Mouse (Mus musculus): Measurements from ENCODE around the gene 1500009L16Rik. TPM values are rescaled to one million over a fixed set of nuclear protein-coding genes. Genes with fewer than 3 reads are reported as not detected.

The 1500009L16Rik gene
- total RNA-seq (2014; rRNA removed) (not detected in 2 replicates), polyA plus RNA-seq (2012; rRNA removed) (0.12 TPM in 1 of 2 replicates, not detected in the other)

GRCm38 (mm10) chr10:83722579-83723031, at the start of gene 1500009L16Rik:
Gene 1500009L16Rik (plus strand): TSS chr10:83722865.
- peak within 1 kb of the TSS; percentile 16; the same call in 1 of the 2 replicates for H3K4me3 ChIP-seq (ENCODE audit: insufficient read depth, low read depth, low read length)
- TF ChIP-seq CTCF (IDR thresholded peaks at IDR 0.05; ENCODE audit: low read depth, low read length): no peak
- no peak for TF ChIP-seq POLR2A (IDR thresholded peaks at IDR 0.05; ENCODE audit: extremely low read depth, insufficient read depth, low read length)
- no peak for DNase-seq (ENCODE audit: extremely low read depth, low read depth, low spot score)
- peaks cover 4% of the 10 kb centered on the region; the same call in 1 of the 2 replicates for H3K4me1 ChIP-seq (ENCODE audit: control insufficient read depth, insufficient read depth, low read length)
- no peak within 1 kb of the TSS for H3K27ac ChIP-seq (replicated peaks; ENCODE audit: insufficient read depth, low read depth, low read length)
- no peak within 1 kb of the TSS for H3K9ac ChIP-seq (ENCODE audit: low read depth, low read length)
- H3K36me3 ChIP-seq (ENCODE audit: control insufficient read depth, insufficient read depth, low read length): no peaks in the 10 kb centered on the region
- no peaks in the 10 kb centered on the region for H3K79me2 ChIP-seq (ENCODE audit: control insufficient read depth, insufficient read depth, low read length)
- peaks cover 2% of the 10 kb centered on the region; the same call in 1 of the 2 replicates for H3K27me3 ChIP-seq (ENCODE audit: control insufficient read depth, insufficient read depth, low read length)
- WGBS: 2% methylated on average over 37 of the region's 37 CpGs

- no peak overlapping the region for H3K4me3 ChIP-seq (ENCODE audit: insufficient read depth, low read depth, low read length)
- no peaks in the 10 kb centered on the region for H3K79me2 ChIP-seq (ENCODE audit: control insufficient read depth, insufficient read depth, low read length)
- H3K9ac ChIP-seq (ENCODE audit: low read depth, low read length): no peak overlapping the region
- H3K27me3 ChIP-seq (ENCODE audit: control insufficient read depth, insufficient read depth, low read length): no peaks in the 10 kb centered on the region
- no peaks in the 10 kb centered on the region for H3K4me1 ChIP-seq (ENCODE audit: control insufficient read depth, insufficient read depth, low read length)
- WGBS: 91% methylated on average over 12 of the region's 12 CpGs
- H3K27ac ChIP-seq (replicated peaks; ENCODE audit: insufficient read depth, low read depth, low read length): no peak overlapping the region
- DNase-seq (ENCODE audit: extremely low read depth, low read depth, low spot score): no peak
- H3K36me3 ChIP-seq (ENCODE audit: control insufficient read depth, insufficient read depth, low read length): no peaks in the 10 kb centered on the region
- TF ChIP-seq CTCF (IDR thresholded peaks at IDR 0.05; ENCODE audit: low read depth, low read length): no peak
- TF ChIP-seq POLR2A (IDR thresholded peaks at IDR 0.05; ENCODE audit: extremely low read depth, insufficient read depth, low read length): no peak
Observed at GRCm38 (mm10) chr10:83681334-83681733, 41.3 kb upstream of the 1500009L16Rik start.

GRCm38 (mm10) chr10:83688215-83688614, 34.5 kb upstream of the 1500009L16Rik start:
- H3K79me2 ChIP-seq (ENCODE audit: control insufficient read depth, insufficient read depth, low read length): no peaks in the 10 kb centered on the region
- WGBS: 87% methylated on average over 2 of the region's 2 CpGs
- H3K36me3 ChIP-seq (ENCODE audit: control insufficient read depth, insufficient read depth, low read length): no peaks in the 10 kb centered on the region
- DNase-seq (ENCODE audit: extremely low read depth, low read depth, low spot score): no peak
- TF ChIP-seq POLR2A (IDR thresholded peaks at IDR 0.05; ENCODE audit: extremely low read depth, insufficient read depth, low read length) (no peak), CTCF (IDR thresholded peaks at IDR 0.05; ENCODE audit: low read depth, low read length) (peak; percentile 31; the same call in 1 of the 2 replicates)
- H3K4me3 ChIP-seq (ENCODE audit: insufficient read depth, low read depth, low read length): no peak overlapping the region
- H3K27me3 ChIP-seq (ENCODE audit: control insufficient read depth, insufficient read depth, low read length): no peaks in the 10 kb centered on the region
- peaks cover 3% of the 10 kb centered on the region; the same call in 1 of the 2 replicates for H3K4me1 ChIP-seq (ENCODE audit: control insufficient read depth, insufficient read depth, low read length)
- H3K27ac ChIP-seq (replicated peaks; ENCODE audit: insufficient read depth, low read depth, low read length): no peak overlapping the region
- H3K9ac ChIP-seq (ENCODE audit: low read depth, low read length): no peak overlapping the region

GRCm38 (mm10) chr10:83692175-83692895, 30.3 kb upstream of the 1500009L16Rik start:
- no peaks in the 10 kb centered on the region for H3K79me2 ChIP-seq (ENCODE audit: control insufficient read depth, insufficient read depth, low read length)
- no peaks in the 10 kb centered on the region for H3K27me3 ChIP-seq (ENCODE audit: control insufficient read depth, insufficient read depth, low read length)
- peak; percentile 45 for DNase-seq (ENCODE audit: extremely low read depth, low read depth, low spot score)
- no peak overlapping the region for H3K9ac ChIP-seq (ENCODE audit: low read depth, low read length)
- H3K4me1 ChIP-seq (ENCODE audit: control insufficient read depth, insufficient read depth, low read length): peaks cover 3% of the 10 kb centered on the region; the same call in 1 of the 2 replicates
- H3K36me3 ChIP-seq (ENCODE audit: control insufficient read depth, insufficient read depth, low read length): no peaks in the 10 kb centered on the region
- WGBS: 54% methylated on average over 11 of the region's 11 CpGs
- H3K4me3 ChIP-seq (ENCODE audit: insufficient read depth, low read depth, low read length): no peak overlapping the region
- TF ChIP-seq POLR2A (IDR thresholded peaks at IDR 0.05; ENCODE audit: extremely low read depth, insufficient read depth, low read length) (no peak), CTCF (IDR thresholded peaks at IDR 0.05; ENCODE audit: low read depth, low read length) (no peak)
- H3K27ac ChIP-seq (replicated peaks; ENCODE audit: insufficient read depth, low read depth, low read length): no peak overlapping the region

GRCm38 (mm10) chr10:83696226-83696625, 26.4 kb upstream of the 1500009L16Rik start:
- Histone ChIP-seq H3K79me2 (ENCODE audit: control insufficient read depth, insufficient read depth, low read length) (no peaks in the 10 kb centered on the region), H3K27ac (replicated peaks; ENCODE audit: insufficient read depth, low read depth, low read length) (no peak overlapping the region), H3K27me3 (ENCODE audit: control insufficient read depth, insufficient read depth, low read length) (no peaks in the 10 kb centered on the region), H3K4me3 (ENCODE audit: insufficient read depth, low read depth, low read length) (no peak overlapping the region), H3K4me1 (ENCODE audit: control insufficient read depth, insufficient read depth, low read length) (peaks cover 3% of the 10 kb centered on the region; the same call in 1 of the 2 replicates), H3K9ac (ENCODE audit: low read depth, low read length) (no peak overlapping the region), H3K36me3 (ENCODE audit: control insufficient read depth, insufficient read depth, low read length) (no peaks in the 10 kb centered on the region)
- no peak for DNase-seq (ENCODE audit: extremely low read depth, low read depth, low spot score)
- WGBS: 91% methylated on average over 4 of the region's 4 CpGs
- TF ChIP-seq POLR2A (IDR thresholded peaks at IDR 0.05; ENCODE audit: extremely low read depth, insufficient read depth, low read length) (no peak), CTCF (IDR thresholded peaks at IDR 0.05; ENCODE audit: low read depth, low read length) (no peak)

- 93% methylated on average over 12 of the region's 12 CpGs for WGBS
- Histone ChIP-seq H3K9ac (ENCODE audit: low read depth, low read length) (no peak overlapping the region), H3K4me3 (ENCODE audit: insufficient read depth, low read depth, low read length) (no peak overlapping the region), H3K79me2 (ENCODE audit: control insufficient read depth, insufficient read depth, low read length) (no peaks in the 10 kb centered on the region), H3K4me1 (ENCODE audit: control insufficient read depth, insufficient read depth, low read length) (no peaks in the 10 kb centered on the region), H3K27ac (replicated peaks; ENCODE audit: insufficient read depth, low read depth, low read length) (no peak overlapping the region), H3K36me3 (ENCODE audit: control insufficient read depth, insufficient read depth, low read length) (no peaks in the 10 kb centered on the region), H3K27me3 (ENCODE audit: control insufficient read depth, insufficient read depth, low read length) (no peaks in the 10 kb centered on the region)
- DNase-seq (ENCODE audit: extremely low read depth, low read depth, low spot score): no peak
- TF ChIP-seq POLR2A (IDR thresholded peaks at IDR 0.05; ENCODE audit: extremely low read depth, insufficient read depth, low read length): no peak
- TF ChIP-seq CTCF (IDR thresholded peaks at IDR 0.05; ENCODE audit: low read depth, low read length): no peak
Observed at GRCm38 (mm10) chr10:83706628-83707027, 16.0 kb upstream of the 1500009L16Rik start.
